Mouse (Mus musculus): ENCODE data around the gene Slc22a22.

Slc22a22 gene

GRCm38 (mm10) chr15:57477525-57477924, at the start of gene Slc22a22:
Gene Slc22a22, minus strand, starts transcription at chr15:57477625.
- DNase-seq (ENCODE audit: low read depth): no peak

DNA sequence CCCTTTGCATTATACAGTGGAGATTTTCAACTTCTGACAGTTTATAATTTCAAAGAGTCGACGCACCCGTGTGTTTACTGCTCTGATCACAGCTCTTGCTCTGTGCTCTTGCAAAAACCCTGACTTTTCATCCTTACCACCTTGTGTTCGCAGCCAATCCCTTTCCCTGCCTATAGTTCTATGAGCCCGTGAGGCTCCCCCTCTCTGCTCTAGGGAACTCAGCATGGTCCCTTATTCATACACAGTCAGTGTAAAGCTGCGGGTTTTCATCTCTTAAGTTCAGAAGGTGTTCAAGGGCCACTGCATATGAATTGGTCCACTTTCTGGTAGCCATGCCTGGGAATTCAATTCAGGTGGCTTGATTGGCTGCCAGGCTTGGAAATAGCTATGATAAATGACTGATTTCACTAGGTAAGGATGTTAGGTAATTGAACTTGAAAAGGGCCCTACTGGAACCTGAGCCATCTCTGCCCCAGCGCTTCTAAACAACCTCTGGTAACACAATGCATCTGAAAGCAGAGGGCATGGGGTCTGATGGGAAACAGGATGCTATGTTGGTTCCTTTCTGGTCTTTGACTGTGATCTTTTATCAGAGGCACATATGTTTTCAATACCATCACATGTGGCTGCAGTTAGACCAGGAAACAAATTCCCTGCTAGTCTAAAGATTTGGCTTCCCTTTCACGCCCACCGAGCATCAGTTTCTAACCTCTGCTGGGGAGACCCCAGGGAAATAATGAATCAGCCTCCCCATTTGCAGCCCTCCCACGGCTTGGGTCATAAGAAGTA, 46.3 kb upstream of the Slc22a22 start:
- no peak for DNase-seq (ENCODE audit: low read depth)

- DNase-seq (ENCODE audit: low read depth): no peak
These were observed 44.7 kb upstream of the Slc22a22 start for GRCm38 (mm10) chr15:57522160-57522559.

DNA sequence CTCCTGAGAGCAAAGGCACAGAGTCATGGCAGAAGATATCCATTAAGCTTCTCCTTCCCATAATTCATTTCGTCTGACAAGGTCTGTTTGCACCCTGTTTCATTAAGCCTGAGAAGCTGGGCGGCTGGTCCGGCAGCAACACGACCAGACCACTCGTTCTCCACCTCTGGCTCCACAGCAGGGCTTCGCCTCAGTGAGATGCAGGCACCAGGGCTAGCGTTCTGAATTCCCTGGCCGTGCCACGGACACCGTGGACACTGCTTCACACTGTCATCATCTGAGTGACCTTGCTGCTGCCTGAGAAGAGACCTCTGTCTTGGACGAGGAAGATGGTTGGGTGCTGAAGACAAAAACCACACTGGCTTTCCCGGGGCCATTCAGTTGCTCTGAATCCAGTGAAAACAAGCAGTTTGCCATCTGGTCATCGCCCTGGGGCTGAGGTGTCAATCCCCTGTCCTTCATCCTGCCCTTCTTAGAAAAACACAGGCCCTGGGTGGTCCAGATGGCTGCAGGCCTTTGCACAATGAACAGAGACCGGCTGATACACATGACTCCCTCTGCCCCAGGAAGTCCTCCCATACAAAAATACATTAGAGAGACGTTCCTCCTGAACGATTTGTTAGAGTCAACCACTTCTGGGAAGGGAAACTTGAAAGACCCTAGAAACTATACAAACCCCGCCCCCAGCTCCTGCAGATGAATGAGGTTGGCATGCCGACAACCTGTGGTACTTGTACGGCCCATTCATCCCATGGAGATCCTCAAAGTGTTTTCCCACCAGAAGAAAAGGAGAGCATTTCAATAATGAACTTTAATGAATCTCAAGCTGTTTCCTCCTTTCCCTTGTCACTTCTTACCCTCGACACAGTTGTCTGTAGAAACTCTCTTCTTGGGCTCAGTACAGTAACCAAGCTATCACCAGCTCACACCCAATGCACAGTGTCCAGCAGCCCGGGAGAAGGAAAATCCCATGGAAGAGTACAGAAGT, 32.1 kb upstream of the Slc22a22 start:
- DNase-seq (ENCODE audit: low read depth): no peak

DNA sequence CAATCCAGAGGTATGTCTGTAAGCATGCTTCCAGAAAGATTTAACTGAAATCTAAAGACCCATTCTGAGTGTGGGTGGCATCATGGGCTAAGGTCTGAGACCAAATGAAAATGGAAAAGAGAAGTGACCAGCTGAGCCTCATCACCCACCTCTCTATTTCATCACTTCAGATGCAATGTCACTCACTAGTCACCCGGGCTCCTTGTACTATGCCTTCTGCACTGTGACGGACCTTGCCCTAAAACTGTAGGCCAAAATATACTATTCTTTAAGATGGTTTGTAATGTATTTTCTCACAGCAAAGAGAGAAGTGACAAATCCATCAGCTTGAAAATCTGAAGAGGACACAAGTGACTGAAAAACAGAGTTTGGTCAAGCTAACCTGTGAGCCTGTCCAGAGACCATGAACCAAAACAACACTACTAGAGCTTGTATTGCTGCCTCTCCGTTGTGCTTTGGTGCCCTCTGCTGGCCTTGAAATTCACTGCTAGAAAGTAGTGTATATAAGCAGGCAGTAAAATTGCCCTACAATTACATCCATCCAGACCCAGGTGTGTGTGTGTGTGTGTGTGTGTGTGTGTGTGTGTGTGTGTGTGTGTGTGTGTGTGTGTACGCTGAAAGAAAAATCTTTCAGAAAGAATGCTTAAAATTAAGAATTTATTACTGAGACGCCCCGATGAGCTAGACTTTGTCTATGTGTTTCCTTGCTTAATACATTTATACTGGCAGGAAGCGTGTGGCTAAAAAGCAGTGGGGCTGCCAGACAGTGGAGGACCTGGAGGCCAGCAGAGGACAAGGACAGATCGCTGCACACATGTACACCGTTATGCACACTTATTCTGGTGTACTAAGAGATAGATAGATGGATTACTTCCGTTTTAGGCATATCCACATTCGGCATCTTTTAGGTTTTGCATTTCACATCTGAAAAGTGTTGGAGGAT, 31.1 kb upstream of the Slc22a22 start:
- peak; percentile 63 for DNase-seq (ENCODE audit: low read depth)

- no peak for DNase-seq (ENCODE audit: low read depth)
These were observed 26.8 kb upstream of the Slc22a22 start for GRCm38 (mm10) chr15:57504126-57504705.

- DNase-seq (ENCODE audit: low read depth): no peak
These were observed 26.2 kb upstream of the Slc22a22 start for GRCm38 (mm10) chr15:57503656-57504055.

DNA sequence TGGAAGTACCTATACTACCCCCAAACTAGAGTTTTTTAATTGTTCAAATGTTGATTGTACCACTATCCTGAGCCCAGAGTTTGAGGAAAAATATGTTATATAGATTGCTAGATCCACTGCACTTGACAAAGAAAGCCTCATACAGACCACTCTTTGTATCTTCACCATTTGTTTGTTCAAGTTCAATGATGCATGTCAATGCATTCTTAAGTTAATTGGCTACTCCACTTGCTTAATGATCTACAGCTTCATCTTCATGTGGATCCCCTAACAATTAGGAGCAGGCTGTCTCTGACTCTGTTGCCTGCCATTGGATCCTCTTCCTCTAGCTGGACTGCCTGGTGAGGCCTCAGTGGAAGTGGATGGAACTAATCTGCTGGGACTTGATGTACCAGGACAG, 24.1 kb upstream of the Slc22a22 start:
- DNase-seq (ENCODE audit: low read depth): no peak

- DNase-seq (ENCODE audit: low read depth): no peak
These were observed 18.7 kb upstream of the Slc22a22 start for GRCm38 (mm10) chr15:57496106-57496505.

DNA sequence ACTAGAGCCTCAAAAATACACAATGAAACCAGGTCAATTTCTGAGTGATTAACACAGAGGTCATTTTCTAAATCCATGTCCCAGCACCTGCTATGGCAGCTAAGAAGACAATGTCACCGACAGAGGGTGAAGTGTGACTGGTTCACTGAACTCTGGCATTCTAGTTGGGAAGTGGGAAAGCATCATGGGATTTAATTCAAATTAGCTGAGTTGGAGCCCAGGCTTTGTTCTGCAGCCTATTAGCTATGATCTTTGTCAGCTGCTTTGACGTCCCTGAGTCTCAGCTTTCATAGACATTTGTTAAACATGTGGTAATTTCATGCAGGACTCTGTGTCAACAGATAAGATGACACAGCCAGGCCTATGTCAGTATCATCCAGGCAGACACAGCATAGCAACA, 5.1 kb upstream of the Slc22a22 start:
- no peak for DNase-seq (ENCODE audit: low read depth)

DNA sequence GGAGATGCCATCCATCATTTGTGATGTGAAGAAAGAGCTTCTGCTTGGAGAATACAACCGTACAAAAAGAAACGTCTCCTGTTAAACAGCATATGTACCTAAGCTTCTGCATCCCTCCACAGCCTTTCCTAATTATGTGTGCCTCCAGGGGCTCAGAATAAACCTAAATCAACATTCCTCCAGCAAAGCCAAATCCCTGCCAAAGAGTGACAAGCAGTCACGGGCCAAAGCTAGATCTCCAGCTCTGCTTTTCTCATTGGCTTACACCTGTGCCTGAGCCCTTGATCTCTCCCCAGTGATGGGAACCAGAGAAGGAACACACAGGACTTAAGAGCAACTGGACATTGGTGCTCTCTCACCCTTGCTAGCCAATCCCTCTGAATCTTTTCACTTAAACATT, 5.8 kb downstream of the Slc22a22 start:
- no peak for DNase-seq (ENCODE audit: low read depth)

DNA sequence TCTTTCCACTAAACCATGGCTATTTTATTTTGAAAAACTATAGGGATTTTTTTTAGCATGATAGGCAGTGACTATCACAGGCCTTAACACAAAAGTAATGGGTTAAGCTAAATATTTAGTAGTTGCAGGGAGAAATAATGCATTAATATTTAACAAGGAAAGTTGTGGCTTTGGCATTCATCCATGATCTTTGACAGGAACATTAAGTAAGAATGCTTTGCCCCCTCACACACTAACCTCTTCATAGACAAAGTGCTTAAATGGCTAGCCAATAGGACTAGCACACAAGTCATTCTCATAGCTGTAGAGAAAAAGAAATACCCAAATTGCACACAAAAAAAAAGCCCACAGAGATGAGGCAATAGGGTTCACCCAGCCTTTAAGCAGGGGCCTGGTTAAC, 11.4 kb downstream of the Slc22a22 start:
- DNase-seq (ENCODE audit: low read depth): no peak

GRCm38 (mm10) chr15:57465061-57465460, 12.4 kb downstream of the Slc22a22 start:
- DNase-seq (ENCODE audit: low read depth): no peak

GRCm38 (mm10) chr15:57464066-57464465, 13.4 kb downstream of the Slc22a22 start:
- DNase-seq (ENCODE audit: low read depth): no peak

GRCm38 (mm10) chr15:57461284-57461683, 16.1 kb downstream of the Slc22a22 start:
- no peak for DNase-seq (ENCODE audit: low read depth)

DNA sequence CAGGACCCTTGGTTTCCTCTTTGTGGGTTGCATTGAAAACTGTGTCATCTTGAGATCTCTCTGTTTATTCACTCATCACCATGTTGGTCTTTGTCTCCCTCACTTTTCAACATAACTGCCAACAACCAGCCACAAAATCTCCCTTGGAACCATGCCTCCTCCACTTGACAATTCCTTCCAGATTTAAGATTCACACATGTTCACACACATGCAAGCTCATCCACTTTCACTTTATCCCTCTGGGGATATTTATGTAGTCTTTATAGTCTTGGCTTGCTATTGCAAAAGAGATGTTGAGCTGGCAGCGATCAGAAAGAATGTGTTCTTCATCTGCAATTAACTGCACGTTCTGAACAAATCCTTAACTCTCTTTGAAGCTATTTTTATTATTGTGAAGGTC, 20.1 kb downstream of the Slc22a22 start:
- no peak for DNase-seq (ENCODE audit: low read depth)

DNA sequence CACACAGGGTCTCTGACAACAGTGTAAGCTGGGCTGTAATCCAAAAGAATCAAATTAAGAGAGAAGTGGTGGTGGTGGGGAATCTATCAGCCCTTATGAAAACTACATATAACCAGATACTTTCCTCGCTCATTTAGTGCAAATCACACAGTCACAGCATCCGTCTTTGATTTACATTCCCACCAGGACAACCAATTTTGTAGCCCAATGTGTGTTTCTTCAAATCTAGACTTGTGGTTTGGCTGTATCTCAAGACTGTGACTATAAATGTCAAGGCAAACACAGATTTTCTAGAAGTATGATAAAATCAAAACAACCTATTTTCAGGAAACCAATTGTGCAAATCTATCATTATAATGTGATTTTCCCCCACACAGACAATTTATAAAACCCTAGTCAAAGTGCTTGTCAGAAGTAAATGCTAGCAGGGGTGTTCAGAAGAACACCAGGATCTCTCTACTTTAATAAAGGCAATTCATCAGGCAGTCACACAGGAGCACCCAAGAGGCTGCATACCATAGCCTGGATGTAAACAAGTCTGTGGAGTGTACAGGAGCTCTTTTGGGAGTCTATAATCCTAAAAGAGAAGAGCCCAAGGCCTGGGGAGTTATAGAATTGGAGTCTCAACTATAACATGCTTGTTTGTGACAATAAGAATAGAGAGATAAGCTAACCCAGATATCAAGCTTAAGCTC, 42.6 kb downstream of the Slc22a22 start:
- no peak for DNase-seq (ENCODE audit: low read depth)

- no peak for DNase-seq (ENCODE audit: low read depth)
These were observed 68.9 kb downstream of the Slc22a22 start for GRCm38 (mm10) chr15:57408498-57408897.

GRCm38 (mm10) chr15:57398439-57399148, 78.8 kb downstream of the Slc22a22 start:
- no peak for DNase-seq (ENCODE audit: low read depth)

GRCm38 (mm10) chr15:57394053-57394452, 83.4 kb downstream of the Slc22a22 start:
- no peak for DNase-seq (ENCODE audit: low read depth)
